Mouse (Mus musculus): ENCODE measurements around the gene Coro6. TPM values are rescaled to one million over a fixed set of nuclear protein-coding genes. Genes with fewer than 3 reads are reported as not detected.

Gene Coro6
- polyA plus RNA-seq, 1 experiment from 2014 or later, result 0.39 TPM

GRCm38 (mm10) chr11:77494782-77495181 lies 32.6 kb downstream of the Coro6 start:
- Histone ChIP-seq H3K9ac (ENCODE audit: low read depth, low read length) (peak overlapping the region; percentile 96), H3K4me2 (ENCODE audit: low read length) (peak overlapping the region; percentile 90), H3K27ac (ENCODE audit: low read length) (no peak overlapping the region; the same call in 1 of the 2 replicates), H3K4me1 (ENCODE audit: control insufficient read depth, insufficient read depth, low read length) (peaks cover 46% of the 10 kb centered on the region), H3K4me3 (ENCODE audit: low read depth, low read length) (peak overlapping the region; percentile 68), H3K9me3 (replicated peaks; ENCODE audit: control insufficient read depth, low read length, poor library complexity, severe bottlenecking) (no peaks in the 10 kb centered on the region), H3K27me3 (ENCODE audit: control insufficient read depth, insufficient read depth, low read depth, low read length) (no peaks in the 10 kb centered on the region), H3K36me3 (ENCODE audit: control insufficient read depth, insufficient read depth, low read length) (no peaks in the 10 kb centered on the region)
- WGBS, result 77% methylated on average over 6 of the region's 6 CpGs
- no peak for ATAC-seq

GRCm38 (mm10) chr11:77495507-77495906 lies 33.3 kb downstream of the Coro6 start:
- ATAC-seq, result no peak
- Histone ChIP-seq H3K36me3 (ENCODE audit: control insufficient read depth, insufficient read depth, low read length) (0 out of 2 replicates have a peak, but pooled peaks cover 4% of the 10 kb centered on the region), H3K27me3 (ENCODE audit: control insufficient read depth, insufficient read depth, low read depth, low read length) (no peaks in the 10 kb centered on the region), H3K4me2 (ENCODE audit: low read length) (no peak overlapping the region; the same call in 1 of the 2 replicates), H3K4me1 (ENCODE audit: control insufficient read depth, insufficient read depth, low read length) (peaks cover 41% of the 10 kb centered on the region), H3K9me3 (replicated peaks; ENCODE audit: control insufficient read depth, low read length, poor library complexity, severe bottlenecking) (no peaks in the 10 kb centered on the region), H3K27ac (ENCODE audit: low read length) (no peak overlapping the region), H3K4me3 (ENCODE audit: low read depth, low read length) (no peak overlapping the region), H3K9ac (ENCODE audit: low read depth, low read length) (no peak overlapping the region)

- WGBS, result 30% methylated on average over 6 of the region's 6 CpGs
- peak overlapping the region; percentile 53 for H3K27ac ChIP-seq (ENCODE audit: low read length)
- H3K9me3 ChIP-seq (replicated peaks; ENCODE audit: control insufficient read depth, low read length, poor library complexity, severe bottlenecking), result no peaks in the 10 kb centered on the region
- 0 out of 2 replicates have a peak, but pooled peaks cover 7% of the 10 kb centered on the region for H3K36me3 ChIP-seq (ENCODE audit: control insufficient read depth, insufficient read depth, low read length)
- H3K4me3 ChIP-seq (ENCODE audit: low read depth, low read length), result no peak overlapping the region
- no peaks in the 10 kb centered on the region for H3K27me3 ChIP-seq (ENCODE audit: control insufficient read depth, insufficient read depth, low read depth, low read length)
- H3K9ac ChIP-seq (ENCODE audit: low read depth, low read length), result no peak overlapping the region
- peaks cover 29% of the 10 kb centered on the region for H3K4me1 ChIP-seq (ENCODE audit: control insufficient read depth, insufficient read depth, low read length)
- no peak overlapping the region for H3K4me2 ChIP-seq (ENCODE audit: low read length)
- ATAC-seq, result no peak
These were observed 35.1 kb downstream of the Coro6 start for GRCm38 (mm10) chr11:77497341-77497756.

DNA sequence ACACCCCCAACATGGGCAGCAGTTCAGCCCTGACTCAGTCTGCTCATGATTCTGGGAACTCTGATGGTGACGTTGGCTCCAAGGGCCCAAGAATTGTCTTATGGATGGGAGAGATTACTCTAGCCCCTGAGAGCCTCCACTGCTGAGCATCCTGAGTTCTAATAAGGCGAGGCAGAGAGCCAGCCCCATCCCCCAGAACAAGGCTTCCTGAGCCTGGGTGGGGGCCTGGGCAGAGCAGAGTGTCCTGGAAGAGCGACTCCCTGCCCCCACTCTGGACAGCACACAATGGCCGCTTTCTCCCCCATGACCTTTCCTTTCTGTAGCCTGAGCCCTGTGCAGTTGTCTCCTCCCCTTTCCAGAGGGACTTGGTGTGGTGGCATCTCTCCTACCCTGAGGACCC lies 35.6 kb downstream of the Coro6 start:
- Histone ChIP-seq H3K36me3 (ENCODE audit: control insufficient read depth, insufficient read depth, low read length) (peaks cover 8% of the 10 kb centered on the region; the same call in 1 of the 2 replicates), H3K4me2 (ENCODE audit: low read length) (no peak overlapping the region), H3K9me3 (replicated peaks; ENCODE audit: control insufficient read depth, low read length, poor library complexity, severe bottlenecking) (no peaks in the 10 kb centered on the region), H3K27me3 (ENCODE audit: control insufficient read depth, insufficient read depth, low read depth, low read length) (no peaks in the 10 kb centered on the region), H3K4me3 (ENCODE audit: low read depth, low read length) (no peak overlapping the region), H3K4me1 (ENCODE audit: control insufficient read depth, insufficient read depth, low read length) (peaks cover 25% of the 10 kb centered on the region), H3K9ac (ENCODE audit: low read depth, low read length) (no peak overlapping the region), H3K27ac (ENCODE audit: low read length) (peak overlapping the region; percentile 53)
- no peak for ATAC-seq
- 20% methylated on average over 4 of the region's 4 CpGs for WGBS

DNA sequence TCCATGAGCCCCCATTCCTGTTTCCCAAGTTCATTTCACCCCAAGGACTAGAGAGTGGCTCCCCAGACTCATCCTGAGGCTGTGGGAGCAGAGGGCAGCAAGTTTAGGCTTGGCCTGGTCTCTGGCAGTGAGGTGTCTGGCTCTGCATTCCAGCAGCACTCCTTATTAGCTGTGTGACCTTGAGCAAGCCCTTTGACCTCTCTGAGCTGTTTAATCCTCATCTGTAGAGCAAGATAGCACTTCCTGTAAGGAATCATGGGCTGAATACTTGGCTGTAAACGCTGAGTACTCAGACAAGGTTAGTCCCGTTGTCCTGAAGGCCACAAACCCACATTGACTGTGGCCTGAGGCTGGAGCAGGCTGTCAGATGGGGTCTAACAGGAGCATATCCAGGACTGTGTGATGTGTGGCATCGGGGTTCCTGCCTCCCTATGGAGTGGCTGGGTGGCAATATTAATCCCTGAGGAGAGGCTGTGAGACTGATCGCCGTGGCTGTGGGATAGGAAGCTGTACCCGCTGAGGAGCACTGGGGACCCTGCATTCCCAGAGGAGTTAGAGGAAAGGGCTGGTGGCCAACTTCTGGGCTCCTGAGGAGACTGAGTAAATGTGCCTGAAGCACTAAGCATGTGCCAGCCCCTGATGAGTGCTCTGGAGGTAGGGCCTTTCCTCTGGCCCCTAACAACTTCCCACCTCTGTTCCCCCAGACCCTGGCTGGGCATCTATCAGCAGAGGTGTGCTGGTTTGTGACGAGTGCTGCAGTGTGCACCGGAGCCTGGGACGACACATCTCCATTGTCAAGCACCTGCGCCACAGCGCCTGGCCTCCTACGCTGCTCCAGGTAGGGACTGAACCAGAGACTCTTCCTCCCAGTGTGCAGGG lies 36.3 kb downstream of the Coro6 start:
- Histone ChIP-seq H3K9me3 (replicated peaks; ENCODE audit: control insufficient read depth, low read length, poor library complexity, severe bottlenecking) (no peaks in the 10 kb centered on the region), H3K4me2 (ENCODE audit: low read length) (no peak overlapping the region), H3K4me1 (ENCODE audit: control insufficient read depth, insufficient read depth, low read length) (peaks cover 25% of the 10 kb centered on the region), H3K27ac (ENCODE audit: low read length) (no peak overlapping the region), H3K9ac (ENCODE audit: low read depth, low read length) (no peak overlapping the region), H3K36me3 (ENCODE audit: control insufficient read depth, insufficient read depth, low read length) (peaks cover 12% of the 10 kb centered on the region), H3K27me3 (ENCODE audit: control insufficient read depth, insufficient read depth, low read depth, low read length) (no peaks in the 10 kb centered on the region), H3K4me3 (ENCODE audit: low read depth, low read length) (no peak overlapping the region)
- WGBS, result 65% methylated on average over 12 of the region's 12 CpGs
- ATAC-seq, result no peak

DNA sequence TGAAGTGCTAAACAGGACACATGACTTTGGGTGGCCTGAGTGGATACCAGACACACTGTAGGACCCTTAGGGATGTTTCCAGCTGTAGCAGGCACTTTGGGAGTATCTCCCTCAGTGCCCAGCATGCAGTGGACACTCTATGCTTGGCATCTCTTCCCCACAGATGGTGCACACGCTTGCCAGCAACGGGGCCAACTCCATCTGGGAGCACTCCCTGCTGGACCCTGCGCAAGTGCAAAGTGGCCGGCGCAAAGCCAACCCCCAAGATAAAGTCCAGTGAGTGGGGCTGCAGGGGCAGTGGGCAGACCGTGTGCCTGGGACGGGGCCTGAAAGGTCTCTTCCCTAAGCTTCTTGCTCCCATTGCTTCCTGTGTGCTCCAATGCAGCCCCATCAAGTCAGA lies 37.1 kb downstream of the Coro6 start:
- WGBS, result 81% methylated on average over 7 of the region's 7 CpGs
- Histone ChIP-seq H3K4me1 (ENCODE audit: control insufficient read depth, insufficient read depth, low read length) (peaks cover 23% of the 10 kb centered on the region), H3K9me3 (replicated peaks; ENCODE audit: control insufficient read depth, low read length, poor library complexity, severe bottlenecking) (no peaks in the 10 kb centered on the region), H3K4me3 (ENCODE audit: low read depth, low read length) (no peak overlapping the region), H3K36me3 (ENCODE audit: control insufficient read depth, insufficient read depth, low read length) (peaks cover 21% of the 10 kb centered on the region), H3K9ac (ENCODE audit: low read depth, low read length) (no peak overlapping the region), H3K4me2 (ENCODE audit: low read length) (no peak overlapping the region), H3K27me3 (ENCODE audit: control insufficient read depth, insufficient read depth, low read depth, low read length) (no peaks in the 10 kb centered on the region), H3K27ac (ENCODE audit: low read length) (no peak overlapping the region)
- no peak for ATAC-seq

DNA sequence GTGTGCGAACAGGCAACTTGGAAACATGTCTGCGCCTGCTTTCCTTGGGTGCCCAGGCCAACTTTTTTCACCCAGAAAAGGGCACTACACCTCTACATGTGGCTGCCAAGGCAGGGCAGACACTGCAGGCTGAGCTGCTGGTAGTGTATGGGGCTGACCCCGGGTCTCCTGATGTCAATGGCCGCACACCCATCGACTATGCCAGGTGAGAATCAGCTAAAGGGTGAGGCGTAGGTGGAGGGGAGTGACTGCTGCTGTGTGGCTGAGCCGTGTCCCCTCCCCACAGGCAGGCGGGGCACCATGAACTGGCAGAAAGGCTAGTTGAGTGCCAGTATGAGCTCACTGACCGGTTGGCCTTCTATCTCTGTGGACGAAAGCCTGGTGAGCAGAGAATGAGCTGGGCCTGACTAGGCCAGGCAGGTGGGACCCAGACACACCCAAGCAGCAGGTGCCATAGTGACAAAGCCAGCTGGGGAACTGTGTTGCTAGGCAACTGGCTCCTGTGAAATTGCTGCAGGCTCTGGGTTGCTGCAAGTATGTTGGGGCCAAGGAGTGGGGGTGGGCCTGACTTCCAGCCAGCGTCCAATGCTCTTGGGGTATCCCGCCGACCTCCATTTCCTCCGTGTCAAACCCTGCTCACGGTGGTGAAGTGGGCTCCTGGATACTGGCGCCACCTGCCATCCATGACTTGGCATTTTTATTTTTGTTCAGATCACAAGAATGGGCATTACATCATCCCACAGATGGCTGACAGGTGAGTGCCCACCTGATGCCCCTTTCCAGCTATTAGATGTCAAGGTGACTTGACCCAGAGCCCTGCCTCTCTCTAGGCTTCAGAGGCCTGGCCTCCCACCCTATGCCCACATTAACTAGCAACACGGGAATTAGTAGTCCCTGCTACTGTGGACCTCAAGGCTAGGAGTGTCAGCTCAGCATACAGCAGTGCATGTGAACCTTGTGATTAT lies 38.4 kb downstream of the Coro6 start:
- Histone ChIP-seq H3K4me2 (ENCODE audit: low read length) (no peak overlapping the region), H3K4me3 (ENCODE audit: low read depth, low read length) (no peak overlapping the region), H3K9me3 (replicated peaks; ENCODE audit: control insufficient read depth, low read length, poor library complexity, severe bottlenecking) (no peaks in the 10 kb centered on the region), H3K27me3 (ENCODE audit: control insufficient read depth, insufficient read depth, low read depth, low read length) (no peaks in the 10 kb centered on the region), H3K36me3 (ENCODE audit: control insufficient read depth, insufficient read depth, low read length) (peaks cover 33% of the 10 kb centered on the region), H3K9ac (ENCODE audit: low read depth, low read length) (no peak overlapping the region), H3K4me1 (ENCODE audit: control insufficient read depth, insufficient read depth, low read length) (peaks cover 11% of the 10 kb centered on the region), H3K27ac (ENCODE audit: low read length) (no peak overlapping the region)
- WGBS, result 75% methylated on average over 17 of the region's 17 CpGs
- ATAC-seq, result no peak

- peaks cover 39% of the 10 kb centered on the region for H3K36me3 ChIP-seq (ENCODE audit: control insufficient read depth, insufficient read depth, low read length)
- 29% methylated on average over 5 of the region's 5 CpGs for WGBS
These were observed 39.2 kb downstream of the Coro6 start for GRCm38 (mm10) chr11:77501392-77501791.

More at GRCm38 (mm10) chr11:77501392-77501791, 39.2 kb downstream of the Coro6 start:
- ATAC-seq, result no peak
- Histone ChIP-seq H3K4me1 (ENCODE audit: control insufficient read depth, insufficient read depth, low read length) (peaks cover 11% of the 10 kb centered on the region), H3K4me2 (ENCODE audit: low read length) (no peak overlapping the region), H3K4me3 (ENCODE audit: low read depth, low read length) (no peak overlapping the region), H3K9me3 (replicated peaks; ENCODE audit: control insufficient read depth, low read length, poor library complexity, severe bottlenecking) (no peaks in the 10 kb centered on the region), H3K27me3 (ENCODE audit: control insufficient read depth, insufficient read depth, low read depth, low read length) (no peaks in the 10 kb centered on the region), H3K27ac (ENCODE audit: low read length) (no peak overlapping the region), H3K9ac (ENCODE audit: low read depth, low read length) (no peak overlapping the region)

Measured in midbrain, embryonic 16.5 days (tissue).